Mouse (Mus musculus) forebrain, embryonic 14.5 days (tissue): ENCODE data around the gene Tk1. TPM values are rescaled to one million over a fixed set of nuclear protein-coding genes. Genes with fewer than 3 reads are reported as not detected.

Experiments
- ATAC-seq: fragments of 200-750 bp; cut with Nextera tagmentation; 2 replicates; pipeline ENCODE4 v1.8.0; 2017; ENCODE audit warnings: mild to moderate bottlenecking, moderate library complexity
- DNase-seq: peaks from one replicate; pipeline ENCODE4 v3.0.0-alpha.2; 2015; ENCODE audit warnings: low spot score
- H3K27ac ChIP-seq: fragments of 300-500 bp; sonication (generic); 2 replicates; pipeline ENCODE4 v1.5.1; 2014; ENCODE audit warnings: low read depth, mild to moderate bottlenecking, control low read depth, low read length, moderate library complexity
- H3K27me3 ChIP-seq: fragments of 300-500 bp; sonication (generic); replicated peaks from 2 replicates; pipeline ENCODE4 v1.6.1; 2014; ENCODE audit warnings: low read length, control low read depth, mixed read lengths; ENCODE audit not compliant: control insufficient read depth, insufficient read depth
- H3K36me3 ChIP-seq: fragments of 300-500 bp; sonication (generic); 2 replicates; pipeline ENCODE4 v1.6.1; 2014; ENCODE audit warnings: low read length, control low read depth; ENCODE audit not compliant: control insufficient read depth, insufficient read depth
- H3K4me1 ChIP-seq: fragments of 300-500 bp; sonication (generic); 2 replicates; pipeline ENCODE4 v1.6.1; 2014; ENCODE audit warnings: antibody characterized with exemption, low read length, control low read depth; ENCODE audit not compliant: control insufficient read depth, insufficient read depth
- H3K4me2 ChIP-seq: fragments of 300-500 bp; sonication (generic); 2 replicates; pipeline ENCODE4 v1.6.1; 2014; ENCODE audit warnings: mild to moderate bottlenecking, control low read depth, low read length
- H3K4me3 ChIP-seq: fragments of 300-500 bp; sonication (generic); 2 replicates; pipeline ENCODE4 v1.5.1; 2014; ENCODE audit warnings: low read depth, low read length, control low read depth
- H3K9ac ChIP-seq: fragments of 300-500 bp; sonication (generic); 2 replicates; pipeline ENCODE4 v1.6.1; 2014; ENCODE audit warnings: mild to moderate bottlenecking, low read length, control low read depth, moderate library complexity
- H3K9me3 ChIP-seq: fragments of 300-500 bp; sonication (generic); replicated peaks from 2 replicates; pipeline ENCODE4 v1.6.1; 2016; ENCODE audit warnings: low read length, control low read depth, mixed read lengths; ENCODE audit not compliant: control insufficient read depth
- WGBS: fragments of 180-500 bp; shearing (Covaris S2); extraction: QIAGEN DNeasy Blood & Tissue Kit; methylation state at CpG from one replicate; pipeline ENCODE4 v1.1.7; 2014; 5-methylcytosine and 5-hydroxymethylcytosine counted together
- polyA plus RNA-seq: library from polyadenylated mRNA; unstranded; fragments of >200 nt; fragmentation: Nextera tagmentation; extraction: Ambion mirVana; gene quantifications from 2 replicates; pipeline ENCODE4 v1.2.1, GENCODE M21; 2014

Tk1 gene
- polyA plus RNA-seq, 1 experiment from 2014 or later, result 67.8 TPM

DNA sequence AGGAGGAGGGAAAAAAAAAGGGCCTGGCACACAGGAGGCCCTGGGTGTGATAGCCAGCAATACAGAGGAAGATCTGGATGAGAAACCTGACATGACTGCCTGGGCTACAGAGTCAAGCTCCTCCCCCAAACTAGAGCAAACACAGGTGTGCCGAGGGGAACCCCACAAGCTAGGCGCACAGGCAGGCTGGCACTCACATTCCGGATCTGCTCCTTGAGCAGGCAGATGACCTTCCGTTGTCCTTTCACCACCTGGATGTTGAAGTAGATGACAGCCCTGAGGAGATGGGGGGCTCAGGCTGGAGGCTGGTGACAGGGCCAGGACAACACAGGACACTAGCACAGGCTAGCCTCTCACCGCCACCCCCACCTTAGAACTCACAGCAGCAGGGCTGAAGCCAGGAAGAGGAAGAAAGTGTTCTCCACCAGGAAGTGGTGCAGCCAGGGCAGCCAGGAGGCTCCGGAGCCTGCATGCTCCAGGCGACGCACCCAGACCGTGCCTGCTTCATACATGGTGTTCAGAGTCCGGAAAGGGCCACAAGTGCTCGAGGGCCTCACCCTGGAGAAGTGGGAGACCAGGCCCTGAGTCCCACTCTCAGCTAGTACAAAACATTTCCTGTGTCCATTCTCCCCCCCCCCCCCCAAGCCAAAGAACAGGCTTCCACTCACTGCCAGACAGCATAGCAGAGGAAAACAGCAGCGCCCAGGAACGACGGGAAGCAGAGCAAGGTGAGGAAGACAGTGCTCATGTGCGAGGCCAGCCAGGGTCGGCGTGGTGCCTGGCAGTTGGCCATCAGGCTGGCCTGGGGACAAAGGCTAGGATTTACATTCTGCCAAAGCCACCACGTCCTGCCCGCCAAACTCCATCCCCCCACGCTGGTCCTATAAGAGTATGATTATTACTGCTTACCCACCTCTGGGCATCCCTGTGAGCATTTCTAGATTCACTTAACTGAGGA, 56.9 kb downstream of the Tk1 start:
- Histone ChIP-seq H3K4me1 (0 out of 2 replicates have a peak, but pooled peaks cover 2% of the 10 kb centered on the region), H3K27ac (no peak overlapping the region), H3K9ac (no peak overlapping the region), H3K4me2 (no peak overlapping the region), H3K9me3 (no peaks in the 10 kb centered on the region), H3K36me3 (peaks cover 37% of the 10 kb centered on the region), H3K27me3 (no peaks in the 10 kb centered on the region), H3K4me3 (no peak overlapping the region)
- 73% methylated on average over 20 of the region's 20 CpGs for WGBS
- no peak; the same call in 1 of the 2 replicates for ATAC-seq
- no peak for DNase-seq

- 87% methylated on average over 3 of the region's 3 CpGs for WGBS
- Histone ChIP-seq H3K4me1 (0 out of 2 replicates have a peak, but pooled peaks cover 2% of the 10 kb centered on the region), H3K9me3 (no peaks in the 10 kb centered on the region), H3K36me3 (peaks cover 62% of the 10 kb centered on the region), H3K4me3 (no peak overlapping the region), H3K27ac (no peak overlapping the region), H3K27me3 (no peaks in the 10 kb centered on the region), H3K9ac (no peak overlapping the region), H3K4me2 (no peak overlapping the region)
- DNase-seq (no peak), ATAC-seq (no peak)
These were observed 59.6 kb downstream of the Tk1 start for GRCm38 (mm10) chr11:117766275-117766674.

Other genes with a start within 250 kb of the Tk1 start
- 20.0 and 24.5 TPM in 2 replicates for gene Tnrc6c, start 171.8 kb downstream of the Tk1 start, polyA plus RNA-seq
- gene Tmc8, start 44.0 kb downstream of the Tk1 start, polyA plus RNA-seq, result 0.29 and 0.68 TPM in 2 replicates
- 1.7 and 2.6 TPM in 2 replicates for gene Tmc6, start 43.9 kb downstream of the Tk1 start, polyA plus RNA-seq
- gene 6030468B19Rik, start 28.4 kb downstream of the Tk1 start, polyA plus RNA-seq, result not detected in 2 replicates
- 0.41 and 1.3 TPM in 2 replicates for gene Gm20708, start 16.4 kb downstream of the Tk1 start, polyA plus RNA-seq
- gene Syngr2, start 16.4 kb downstream of the Tk1 start, polyA plus RNA-seq, result 19.2 and 20.7 TPM in 2 replicates
- gene Afmid, start 168 bp downstream of the Tk1 start, polyA plus RNA-seq, result 4.4 and 5.7 TPM in 2 replicates
- gene Birc5, start 23.2 kb upstream of the Tk1 start, polyA plus RNA-seq, result 106 and 145 TPM in 2 replicates
- not detected in 2 replicates for gene Tmem235, start 34.7 kb upstream of the Tk1 start, polyA plus RNA-seq
- 3.3 and 3.4 TPM in 2 replicates for gene Tha1, start 47.4 kb upstream of the Tk1 start, polyA plus RNA-seq
- 8.1 and 8.7 TPM in 2 replicates for gene Socs3, start 144.0 kb upstream of the Tk1 start, polyA plus RNA-seq
- gene Pgs1, start 160.2 kb upstream of the Tk1 start, polyA plus RNA-seq, result 43.1 and 49.2 TPM in 2 replicates